Mouse (Mus musculus) kidney, embryonic 16.5 days (tissue): ENCODE data around the gene Gm614. TPM values are rescaled to one million over a fixed set of nuclear protein-coding genes. Genes with fewer than 3 reads are reported as not detected.

ENCODE experiments used
- ATAC-seq: fragments of 200-750 bp; cut with Nextera tagmentation; 2 replicates; pipeline ENCODE4 v1.8.0; 2017; ENCODE audit warnings: moderate TSS enrichment; ENCODE audit not compliant: low FRiP score, low TSS enrichment
- H3K27ac ChIP-seq: fragments of 300-500 bp; sonication (generic); 2 replicates; pipeline ENCODE4 v1.5.1; 2014; ENCODE audit warnings: low read length
- H3K27me3 ChIP-seq: fragments of 300-500 bp; sonication (generic); 2 replicates; pipeline ENCODE4 v1.6.1; 2014; ENCODE audit warnings: low read length, control low read depth, mixed read lengths; ENCODE audit not compliant: insufficient read depth
- H3K36me3 ChIP-seq: fragments of 300-500 bp; sonication (generic); 2 replicates; pipeline ENCODE4 v1.6.1; 2014; ENCODE audit warnings: low read length, control low read depth, mixed read lengths; ENCODE audit not compliant: insufficient read depth
- H3K4me1 ChIP-seq: fragments of 300-500 bp; sonication (generic); 2 replicates; pipeline ENCODE4 v1.6.1; 2014; ENCODE audit warnings: low read length, control low read depth, mixed read lengths; ENCODE audit not compliant: insufficient read depth
- H3K4me2 ChIP-seq: fragments of 300-500 bp; sonication (generic); replicated peaks from 2 replicates; pipeline ENCODE4 v1.6.1; 2014; ENCODE audit warnings: low read depth, low read length
- H3K4me3 ChIP-seq: fragments of 300-500 bp; sonication (generic); 2 replicates; pipeline ENCODE4 v1.5.1; 2014; ENCODE audit warnings: mild to moderate bottlenecking, low read length
- H3K9ac ChIP-seq: fragments of 300-500 bp; sonication (generic); replicated peaks from 2 replicates; pipeline ENCODE4 v1.6.1; 2014; ENCODE audit warnings: low read length
- H3K9me3 ChIP-seq: fragments of 300-500 bp; sonication (generic); 2 replicates; pipeline ENCODE4 v1.6.1; 2016; ENCODE audit warnings: low read length, control low read depth
- WGBS: fragments of 180-500 bp; shearing (Covaris S2); extraction: QIAGEN DNeasy Blood & Tissue Kit; methylation state at CpG from one replicate; pipeline ENCODE4 v1.1.7; 2014; 5-methylcytosine and 5-hydroxymethylcytosine counted together
- polyA plus RNA-seq: library from polyadenylated mRNA; unstranded; fragments of >200 nt; fragmentation: Nextera tagmentation; extraction: Ambion mirVana; gene quantifications from 2 replicates; pipeline ENCODE4 v1.2.1, GENCODE M21; 2015

Gene Gm614
- polyA plus RNA-seq, 1 experiment from 2014 or later = not detected

DNA sequence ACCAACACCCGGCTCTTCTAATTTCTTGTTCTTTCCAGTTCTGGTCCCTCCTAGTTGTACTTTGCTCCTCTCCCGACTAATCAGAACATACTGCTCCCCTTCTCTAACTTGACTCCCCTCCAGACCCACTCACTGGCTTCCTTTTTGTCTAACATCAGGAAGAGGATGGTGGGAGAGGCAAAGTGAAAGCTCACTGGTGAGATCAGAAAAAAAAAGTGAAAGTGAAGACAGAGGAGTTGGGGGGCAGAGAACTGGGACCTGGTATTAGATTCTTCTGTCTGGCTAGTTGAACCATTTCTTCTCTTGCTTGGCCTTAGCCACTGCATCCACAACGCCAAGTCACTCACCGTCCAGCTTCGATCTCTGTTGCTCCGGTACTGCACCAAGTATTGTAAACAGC, 2.8 kb upstream of the Gm614 start:
- ATAC-seq = no peak
- no peaks in the 10 kb centered on the region for H3K4me1 ChIP-seq
- H3K27ac ChIP-seq = no peak overlapping the region
- WGBS = 86% methylated on average over 6 of the region's 6 CpGs
- H3K9me3 ChIP-seq = no peaks in the 10 kb centered on the region
- H3K4me3 ChIP-seq = no peak overlapping the region
- peaks cover 13% of the 10 kb centered on the region; the same call in 1 of the 2 replicates for H3K27me3 ChIP-seq
- no peak overlapping the region for H3K4me2 ChIP-seq
- H3K36me3 ChIP-seq = no peaks in the 10 kb centered on the region
- H3K9ac ChIP-seq = no peak overlapping the region

DNA sequence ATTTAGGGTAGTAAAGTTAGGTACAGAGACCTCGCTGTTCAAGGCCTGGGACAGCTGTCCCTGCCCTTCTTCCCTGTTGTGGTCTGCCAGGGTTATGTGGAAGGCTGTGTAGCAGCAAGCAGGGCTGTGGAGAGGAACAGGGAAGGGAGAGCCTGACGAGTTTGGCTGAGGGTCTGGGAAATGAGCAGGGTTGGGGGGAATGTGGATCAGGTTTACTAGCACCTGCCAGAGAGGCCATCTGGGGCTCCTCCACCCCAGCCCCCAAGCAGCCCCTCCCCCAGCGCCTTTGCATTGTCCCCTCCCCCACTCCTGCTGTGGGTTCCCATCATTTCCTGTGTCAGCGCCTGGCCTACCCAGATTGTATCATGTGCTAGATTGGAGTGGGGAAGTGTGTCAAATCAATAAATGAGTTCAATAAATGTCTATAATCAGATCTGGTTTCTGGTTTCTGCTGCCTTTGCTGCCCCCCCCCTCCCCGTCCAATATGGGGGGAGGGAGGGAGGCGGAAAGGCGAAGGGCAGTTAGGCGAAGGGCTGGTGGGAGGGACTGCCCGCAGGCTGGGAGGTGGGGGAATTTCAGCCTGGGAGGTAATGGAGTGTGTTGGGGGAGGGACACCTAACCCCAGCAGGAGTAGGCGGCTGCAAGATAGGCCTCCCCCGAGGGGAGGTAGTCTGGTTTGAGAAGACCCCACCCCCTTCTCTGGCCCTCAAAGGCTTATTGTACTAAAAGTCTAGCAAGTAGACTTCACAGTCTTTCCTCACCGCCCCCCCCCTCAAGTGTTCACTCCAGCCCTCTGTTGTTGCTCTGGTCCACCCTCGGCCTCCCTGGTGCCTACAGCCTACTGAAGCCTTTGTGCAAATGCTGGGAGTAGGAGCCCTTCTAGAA, 3.1 kb downstream of the Gm614 start:
- peak overlapping the region; percentile 7; the same call in 1 of the 2 replicates for H3K4me2 ChIP-seq
- peak overlapping the region; percentile 77 for H3K27ac ChIP-seq
- no peak overlapping the region for H3K4me3 ChIP-seq
- no peaks in the 10 kb centered on the region for H3K9me3 ChIP-seq
- H3K27me3 ChIP-seq = peaks cover 3% of the 10 kb centered on the region; the same call in 1 of the 2 replicates
- peak; percentile 85 for ATAC-seq
- 0 out of 2 replicates have a peak, but pooled peaks cover 5% of the 10 kb centered on the region for H3K36me3 ChIP-seq
- WGBS = 24% methylated on average over 11 of the region's 13 CpGs
- no peak overlapping the region for H3K9ac ChIP-seq
- peaks cover 12% of the 10 kb centered on the region for H3K4me1 ChIP-seq

- Histone ChIP-seq H3K4me2 (peak overlapping the region; percentile 62; the same call in 1 of the 2 replicates), H3K9me3 (peaks cover 4% of the 10 kb centered on the region; the same call in 1 of the 2 replicates), H3K9ac (no peak overlapping the region), H3K4me3 (peak overlapping the region; percentile 61; the same call in 1 of the 2 replicates), H3K27me3 (no peaks in the 10 kb centered on the region), H3K36me3 (0 out of 2 replicates have a peak, but pooled peaks cover 5% of the 10 kb centered on the region), H3K4me1 (peaks cover 12% of the 10 kb centered on the region), H3K27ac (no peak overlapping the region)
- WGBS = 84% methylated on average over 13 of the region's 13 CpGs
- no peak for ATAC-seq
Measured at GRCm38 (mm10) chrX:101256603-101257002, 7.2 kb downstream of the Gm614 start.

- Histone ChIP-seq H3K4me3 (peak overlapping the region; percentile 61), H3K27me3 (no peaks in the 10 kb centered on the region), H3K4me2 (peak overlapping the region; percentile 62), H3K4me1 (no peaks in the 10 kb centered on the region), H3K27ac (peak overlapping the region; percentile 68; the same call in 1 of the 2 replicates), H3K36me3 (0 out of 2 replicates have a peak, but pooled peaks cover 5% of the 10 kb centered on the region), H3K9ac (peak overlapping the region; percentile 68), H3K9me3 (peaks cover 4% of the 10 kb centered on the region; the same call in 1 of the 2 replicates)
- peak; percentile 53 for ATAC-seq
- WGBS = 19% methylated on average over 26 of the region's 26 CpGs
Measured at GRCm38 (mm10) chrX:101254740-101255139, 9.1 kb downstream of the Gm614 start.

DNA sequence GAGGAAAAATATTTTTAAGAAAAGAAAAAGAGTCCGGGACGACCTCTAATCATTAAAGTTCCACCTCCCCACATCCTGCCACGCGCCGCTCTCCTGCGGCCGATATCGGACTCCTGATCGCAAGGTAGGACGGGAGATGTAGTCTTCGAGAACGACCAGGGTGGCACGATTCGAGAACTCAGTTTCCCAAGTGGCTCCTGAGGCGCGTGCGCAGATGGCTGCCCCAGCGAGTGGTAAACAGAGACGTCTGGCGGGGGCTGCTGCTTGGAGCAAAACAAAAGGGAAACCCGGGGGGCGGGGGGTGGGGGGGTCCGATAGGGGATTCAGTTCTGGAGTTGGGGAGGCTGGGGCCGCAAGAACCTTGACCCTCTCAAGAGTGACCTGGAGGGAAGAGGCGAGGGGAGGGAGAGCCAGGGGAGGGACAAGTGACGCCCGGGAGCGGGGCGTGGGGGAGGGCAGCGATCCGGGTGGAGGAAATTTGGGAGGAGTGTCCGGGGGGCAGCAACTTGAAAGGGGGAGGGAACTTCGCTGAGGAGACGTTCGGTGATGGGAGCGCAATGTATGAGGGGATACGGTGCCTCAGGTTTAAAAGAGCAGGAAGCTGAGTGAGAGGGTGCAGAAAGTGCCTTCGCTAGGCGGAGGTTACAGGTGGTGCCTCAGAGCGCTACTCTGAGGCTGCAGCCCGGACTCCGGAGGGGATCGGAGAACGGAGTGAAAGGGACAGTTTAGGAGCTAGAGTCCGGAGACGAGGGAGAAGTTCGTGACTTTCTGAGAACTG, 9.7 kb downstream of the Gm614 start, which contains the start of gene Foxo4:
TSS of gene Foxo4 (plus strand) at position 577 of the 778 bp plus-strand sequence.
- peak; percentile 94 for ATAC-seq
- Histone ChIP-seq H3K9ac (peak within 1 kb of the TSS; percentile 68), H3K36me3 (0 out of 2 replicates have a peak, but pooled peaks cover 5% of the 10 kb centered on the region), H3K4me1 (no peaks in the 10 kb centered on the region), H3K27ac (peak within 1 kb of the TSS; percentile 68; the same call in 1 of the 2 replicates), H3K27me3 (no peaks in the 10 kb centered on the region), H3K4me2 (peak within 1 kb of the TSS; percentile 62), H3K4me3 (peak within 1 kb of the TSS; percentile 61), H3K9me3 (peaks cover 4% of the 10 kb centered on the region; the same call in 1 of the 2 replicates)
- whole genome bisulfite sequencing = 24% methylated on average over 44 of the region's 47 CpGs

DNA sequence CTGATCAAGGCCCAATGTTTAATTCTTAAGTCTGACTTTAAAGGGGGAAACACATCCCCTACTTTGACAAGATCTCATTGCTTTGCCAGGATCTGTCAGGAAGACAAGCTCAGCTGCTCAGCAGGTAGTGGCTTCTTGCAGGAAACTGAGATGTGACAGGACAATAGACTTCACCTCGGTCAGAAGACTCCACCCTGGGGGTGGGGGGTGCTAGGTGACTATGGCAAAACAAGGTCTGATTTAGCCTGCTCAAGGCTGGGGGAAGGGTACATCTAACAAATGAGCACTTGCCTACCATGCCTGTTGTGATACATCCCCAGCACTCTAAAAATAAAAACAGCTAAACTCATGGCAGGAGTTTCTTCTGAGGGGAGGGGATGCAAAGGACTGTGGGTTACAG, 18.8 kb downstream of the Gm614 start:
- Histone ChIP-seq H3K4me3 (no peak overlapping the region), H3K9me3 (no peaks in the 10 kb centered on the region), H3K36me3 (no peaks in the 10 kb centered on the region), H3K9ac (no peak overlapping the region), H3K4me1 (no peaks in the 10 kb centered on the region), H3K27ac (no peak overlapping the region), H3K4me2 (no peak overlapping the region), H3K27me3 (peaks cover 6% of the 10 kb centered on the region; the same call in 1 of the 2 replicates)
- WGBS = 24% methylated on average over 1 of the region's 1 CpGs
- no peak for ATAC-seq

- H3K4me2 ChIP-seq = peak overlapping the region; percentile 60
- H3K36me3 ChIP-seq = no peaks in the 10 kb centered on the region
- H3K4me1 ChIP-seq = peaks cover 3% of the 10 kb centered on the region; the same call in 1 of the 2 replicates
- 37% methylated on average over 7 of the region's 7 CpGs for WGBS
- peak overlapping the region; percentile 46; the same call in 1 of the 2 replicates for H3K9ac ChIP-seq
- H3K4me3 ChIP-seq = peak overlapping the region; percentile 48
- H3K9me3 ChIP-seq = no peaks in the 10 kb centered on the region
- peaks cover 18% of the 10 kb centered on the region; the same call in 1 of the 2 replicates for H3K27me3 ChIP-seq
- H3K27ac ChIP-seq = peak overlapping the region; percentile 65; the same call in 1 of the 2 replicates
- ATAC-seq = no peak
Measured at GRCm38 (mm10) chrX:101222796-101223162, 41.0 kb downstream of the Gm614 start.

GRCm38 (mm10) chrX:101221834-101222795, 41.7 kb downstream of the Gm614 start, which contains the start of gene Snx12:
Snx12 (minus strand) TSS chrX:101222563.
- H3K4me3 ChIP-seq = peak within 1 kb of the TSS; percentile 48
- peak within 1 kb of the TSS; percentile 60 for H3K4me2 ChIP-seq
- 25% methylated on average over 54 of the region's 55 CpGs for WGBS
- peak; percentile 97 for ATAC-seq
- H3K4me1 ChIP-seq = peaks cover 3% of the 10 kb centered on the region; the same call in 1 of the 2 replicates
- peaks cover 16% of the 10 kb centered on the region; the same call in 1 of the 2 replicates for H3K27me3 ChIP-seq
- peak within 1 kb of the TSS; percentile 65; the same call in 1 of the 2 replicates for H3K27ac ChIP-seq
- peak within 1 kb of the TSS; percentile 62 for H3K9ac ChIP-seq
- H3K9me3 ChIP-seq = no peaks in the 10 kb centered on the region
- H3K36me3 ChIP-seq = no peaks in the 10 kb centered on the region
